Mouse (Mus musculus): Measurements from ENCODE around the gene Ube2ql1.

DNA sequence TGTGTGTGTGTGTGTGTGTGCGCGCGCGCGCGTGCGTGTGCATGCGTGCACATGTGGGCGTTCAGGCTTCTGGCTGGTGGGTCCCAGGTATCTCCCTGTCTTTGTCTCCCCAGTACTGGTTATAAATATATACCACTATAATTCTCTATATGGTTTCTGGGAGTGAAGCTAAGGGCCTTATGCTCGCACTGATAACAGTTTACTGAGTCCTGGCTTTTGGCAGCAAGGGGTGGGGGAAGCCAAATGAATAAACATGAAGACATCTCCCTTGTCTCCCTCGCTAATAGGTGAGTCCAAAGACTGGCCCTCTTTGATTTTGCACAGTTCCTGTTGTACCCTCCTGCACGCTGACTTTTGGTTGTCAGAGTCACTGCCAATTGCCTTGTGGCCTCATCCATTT lies 32.2 kb downstream of the Ube2ql1 start:
- TF ChIP-seq POLR2A (IDR thresholded peaks at IDR 0.05; ENCODE audit: borderline replicate concordance, low read depth, low read length) (no peak), CTCF (IDR thresholded peaks at IDR 0.05; ENCODE audit: low read depth, low read length) (no peak)

Measured in bone marrow macrophage, adult 2 months (primary cell).